Mouse (Mus musculus) mammary gland, adult 2 months (tissue): ENCODE results near the gene Prkcd. TPM values are rescaled to one million over a fixed set of nuclear protein-coding genes. Genes with fewer than 3 reads are reported as not detected.

Experiments
- polyA plus RNA-seq: library from polyadenylated mRNA; depleted of rRNA; stranded (reverse); fragments of >200 nt; gene quantifications from 2 replicates; pipeline ENCODE4 v1.2.3, GENCODE M21; 2012; ENCODE audit warnings: low replicate concordance; rRNA removed

The Prkcd gene
- 113 and 130 TPM in 2 replicates for polyA plus RNA-seq

GRCm38 (mm10) chr14:30625856-30626726 lies at the start of gene Prkcd:
Gene Prkcd, minus strand, starts transcription at chr14:30626210.

GRCm38 (mm10) chr14:30653943-30654659 lies 28.1 kb upstream of the Prkcd start, which contains the start of gene Rft1:
Gene Rft1, plus strand, starts transcription at chr14:30654360.

GRCm38 (mm10) chr14:30548131-30548720 lies 77.8 kb downstream of the Prkcd start, which contains the start of gene Tkt:
Gene Tkt, plus strand, starts transcription at chr14:30548359.

Other genes with a start within 250 kb of the Prkcd start
- gene Dcp1a, start 146.7 kb downstream of the Prkcd start, polyA plus RNA-seq = 31.0 and 37.2 TPM in 2 replicates
- 1.7 and 2.5 TPM in 2 replicates for gene Cacna1d, start 134.8 kb downstream of the Prkcd start, polyA plus RNA-seq
- gene Tkt, start 77.9 kb downstream of the Prkcd start, polyA plus RNA-seq = 1,387 and 2,081 TPM in 2 replicates
- 11.7 and 28.0 TPM in 2 replicates for gene Rft1, start 28.1 kb upstream of the Prkcd start, polyA plus RNA-seq
- gene Sfmbt1, start 88.6 kb upstream of the Prkcd start, polyA plus RNA-seq = 0.94 and 2.0 TPM in 2 replicates
- gene Tmem110, start 199.4 kb upstream of the Prkcd start, polyA plus RNA-seq = 30.1 and 31.8 TPM in 2 replicates